Mouse (Mus musculus) kidney, postnatal 0 days (tissue): Measurements from ENCODE around the gene Gata3. TPM values are rescaled to one million over a fixed set of nuclear protein-coding genes. Genes with fewer than 3 reads are reported as not detected.
A peak's percentile ranks its signal among the peaks of the same experiment; 100 is the strongest.

Experiments used
- ATAC-seq: fragments of 200-750 bp; cut with Nextera tagmentation; replicated peaks from 2 replicates; pipeline ENCODE4 v1.8.0; 2017; ENCODE audit warnings: low read depth, moderate number of reproducible peaks, moderate TSS enrichment, moderate library complexity; ENCODE audit not compliant: low FRiP score
- DNase-seq: peaks from one replicate; pipeline ENCODE4 v3.0.0-alpha.2; 2016; ENCODE audit warnings: low spot score
- H3K27ac ChIP-seq: fragments of 300-500 bp; sonication (generic); 2 replicates; pipeline ENCODE4 v1.5.1; 2014; ENCODE audit warnings: mild to moderate bottlenecking
- H3K27me3 ChIP-seq: fragments of 300-500 bp; sonication (generic); 2 replicates; pipeline ENCODE4 v1.6.1; 2014; ENCODE audit warnings: low read length, mixed read lengths; ENCODE audit not compliant: insufficient read depth
- H3K36me3 ChIP-seq: fragments of 300-500 bp; sonication (generic); 2 replicates; pipeline ENCODE4 v1.6.1; 2014; ENCODE audit warnings: low read length, mixed read lengths; ENCODE audit not compliant: insufficient read depth
- H3K4me1 ChIP-seq: fragments of 300-500 bp; sonication (generic); replicated peaks from 2 replicates; pipeline ENCODE4 v1.6.1; 2014; ENCODE audit warnings: antibody characterized with exemption, low read length, mixed read lengths; ENCODE audit not compliant: insufficient read depth
- H3K4me2 ChIP-seq: fragments of 300-500 bp; sonication (generic); 2 replicates; pipeline ENCODE4 v1.6.1; 2014; ENCODE audit warnings: mild to moderate bottlenecking, low read length, moderate library complexity, mixed read lengths
- H3K4me3 ChIP-seq: fragments of 300-500 bp; sonication (generic); replicated peaks from 2 replicates; pipeline ENCODE4 v1.5.1; 2014; ENCODE audit warnings: low read depth, low read length
- H3K9ac ChIP-seq: fragments of 300-500 bp; sonication (generic); 2 replicates; pipeline ENCODE4 v1.6.1; 2014; ENCODE audit warnings: low read depth, low read length
- H3K9me3 ChIP-seq: fragments of 300-500 bp; sonication (generic); replicated peaks from 2 replicates; pipeline ENCODE4 v1.6.1; 2016; ENCODE audit warnings: low read length, inconsistent platforms, mixed read lengths
- CTCF ChIP-seq: IDR thresholded peaks from 2 replicates; pipeline ENCODE4 v1.5.1; 2016; ENCODE audit warnings: antibody characterized with exemption, low read depth, mild to moderate bottlenecking, moderate library complexity
- WGBS: fragments of 180-500 bp; shearing (Covaris S2); extraction: QIAGEN DNeasy Blood & Tissue Kit; methylation state at CpG from one replicate; pipeline ENCODE4 v1.1.7; 2014; 5-methylcytosine and 5-hydroxymethylcytosine counted together
- polyA plus RNA-seq: library from polyadenylated mRNA; unstranded; fragments of >200 nt; fragmentation: Nextera tagmentation; extraction: Ambion mirVana; gene quantifications from 2 replicates; pipeline ENCODE4 v1.2.1, GENCODE M21; 2015

The Gata3 gene
- polyA plus RNA-seq, 1 experiment from 2014 or later, result 95.1 TPM

- Histone ChIP-seq H3K9me3 (no peaks in the 10 kb centered on the region), H3K4me3 (peak overlapping the region; percentile 57), H3K27ac (peak overlapping the region; percentile 81), H3K9ac (peak overlapping the region; percentile 56), H3K36me3 (no peaks in the 10 kb centered on the region), H3K4me2 (peak overlapping the region; percentile 91), H3K4me1 (peaks cover 4% of the 10 kb centered on the region; the same call in 1 of the 2 replicates), H3K27me3 (peaks cover 52% of the 10 kb centered on the region; the same call in 1 of the 2 replicates)
- no peak for ATAC-seq
- DNase-seq, result no peak
- no peak for TF ChIP-seq CTCF
- 2% methylated on average over 43 of the region's 43 CpGs for WGBS
Measured at GRCm38 (mm10) chr2:9882926-9883802, 6.7 kb downstream of the Gata3 start.

- Histone ChIP-seq H3K36me3 (no peaks in the 10 kb centered on the region), H3K27me3 (peaks cover 46% of the 10 kb centered on the region; the same call in 1 of the 2 replicates), H3K9ac (peak overlapping the region; percentile 56), H3K4me1 (peaks cover 4% of the 10 kb centered on the region; the same call in 1 of the 2 replicates), H3K27ac (peak overlapping the region; percentile 81), H3K9me3 (no peaks in the 10 kb centered on the region), H3K4me2 (peak overlapping the region; percentile 91), H3K4me3 (peak overlapping the region; percentile 57)
- DNase-seq (peak; percentile 66), ATAC-seq (no peak)
- under 1% methylated on average over 39 of the region's 39 CpGs for WGBS
- TF ChIP-seq CTCF, result no peak
Measured at GRCm38 (mm10) chr2:9882371-9882925, 7.4 kb downstream of the Gata3 start.

GRCm38 (mm10) chr2:9881611-9882023 is 8.2 kb downstream of the Gata3 start:
- Histone ChIP-seq H3K27ac (peak overlapping the region; percentile 81), H3K9me3 (no peaks in the 10 kb centered on the region), H3K27me3 (peaks cover 41% of the 10 kb centered on the region; the same call in 1 of the 2 replicates), H3K4me2 (peak overlapping the region; percentile 91), H3K9ac (peak overlapping the region; percentile 64), H3K4me1 (peaks cover 4% of the 10 kb centered on the region; the same call in 1 of the 2 replicates), H3K4me3 (peak overlapping the region; percentile 57), H3K36me3 (no peaks in the 10 kb centered on the region)
- DNase-seq, result no peak
- no peak for ATAC-seq
- WGBS, result 7% methylated on average over 13 of the region's 13 CpGs
- TF ChIP-seq CTCF, result no peak

- Histone ChIP-seq H3K4me1 (peaks cover 4% of the 10 kb centered on the region; the same call in 1 of the 2 replicates), H3K4me3 (peak within 1 kb of the TSS; percentile 57), H3K4me2 (peak within 1 kb of the TSS; percentile 91), H3K36me3 (no peaks in the 10 kb centered on the region), H3K9me3 (no peaks in the 10 kb centered on the region), H3K27ac (peak within 1 kb of the TSS; percentile 81), H3K9ac (peak within 1 kb of the TSS; percentile 64), H3K27me3 (peaks cover 37% of the 10 kb centered on the region; the same call in 1 of the 2 replicates)
- TF ChIP-seq CTCF, result no peak
- DNase-seq (no peak), ATAC-seq (no peak)
- under 1% methylated on average over 34 of the region's 35 CpGs for WGBS
Measured at GRCm38 (mm10) chr2:9881051-9881591, 8.7 kb downstream of the Gata3 start, which contains the start of gene 4930412O13Rik. Gene 4930412O13Rik, plus strand, starts transcription at chr2:9881252.

GRCm38 (mm10) chr2:9880271-9880670 is 9.6 kb downstream of the Gata3 start:
- ATAC-seq (no peak), DNase-seq (no peak)
- WGBS, result 12% methylated on average over 11 of the region's 11 CpGs
- no peaks in the 10 kb centered on the region for H3K9me3 ChIP-seq
- H3K4me3 ChIP-seq, result peak overlapping the region; percentile 57
- peak overlapping the region; percentile 91 for H3K4me2 ChIP-seq
- no peaks in the 10 kb centered on the region for H3K36me3 ChIP-seq
- peaks cover 32% of the 10 kb centered on the region for H3K27me3 ChIP-seq
- peak overlapping the region; percentile 64 for H3K9ac ChIP-seq
- H3K4me1 ChIP-seq, result peaks cover 4% of the 10 kb centered on the region; the same call in 1 of the 2 replicates
- H3K27ac ChIP-seq, result peak overlapping the region; percentile 81
- TF ChIP-seq CTCF, result no peak

- Histone ChIP-seq H3K4me3 (peak overlapping the region; percentile 57), H3K4me1 (peaks cover 4% of the 10 kb centered on the region; the same call in 1 of the 2 replicates), H3K9ac (peak overlapping the region; percentile 55), H3K36me3 (no peaks in the 10 kb centered on the region), H3K27me3 (peaks cover 29% of the 10 kb centered on the region), H3K4me2 (peak overlapping the region; percentile 91), H3K27ac (peak overlapping the region; percentile 67), H3K9me3 (no peaks in the 10 kb centered on the region)
- WGBS, result 0% methylated on average over 21 of the region's 21 CpGs
- TF ChIP-seq CTCF, result peak; percentile 86
- DNase-seq (peak; percentile 98), ATAC-seq (peak; percentile 95)
Measured at GRCm38 (mm10) chr2:9879493-9879892, 10.3 kb downstream of the Gata3 start.
